Mouse (Mus musculus) layer of hippocampus, adult 2 months (tissue): ENCODE measurements around the gene Gm49661. TPM values are rescaled to one million over a fixed set of nuclear protein-coding genes. Genes with fewer than 3 reads are reported as not detected.

Experiments
- DNase-seq, 2 experiments: peaks; one replicate each; pipeline ENCODE4 v3.0.0; 2022; ENCODE audit warnings: low spot score in 2 of 2
- H3K27ac ChIP-seq: fragments of 200-600 bp; 2 replicates; pipeline ENCODE4 v1.8.1; 2022
- H3K4me3 ChIP-seq: fragments of 200-600 bp; 2 replicates; pipeline ENCODE4 v1.8.1; 2022; ENCODE audit warnings: mild to moderate bottlenecking
- CTCF ChIP-seq: fragments of 200-600 bp; conservative IDR thresholded peaks from 2 replicates; pipeline ENCODE4 v1.8.1; 2022; ENCODE audit warnings: antibody characterized with exemption, mild to moderate bottlenecking, moderate library complexity
- long read RNA-seq, 2 experiments: library from polyadenylated mRNA; stranded (forward); transcript quantifications; one replicate each; pipeline ENCODE4 v2.0.0; 2021; ENCODE audit warnings: borderline mapping rate in 2 of 2
- total RNA-seq, 2 experiments: library from RNA; stranded (reverse); gene quantifications; 2 replicates each; pipeline ENCODE4 v1.2.3; 2021

The Gm49661 gene
- not detected for total RNA-seq
- long read RNA-seq, experiment 1 = 0 reads
- long read RNA-seq, experiment 2 = 0 reads

GRCm38 (mm10) chr8:84969241-84970134 is at the start of gene Gm49661, which contains the start of the genes Prdx2 and Rnaseh2a:
Gene Gm49661, minus strand, starts transcription at chr8:84969433.
Gene Prdx2, plus strand, starts transcription at chr8:84969587.
Gene Rnaseh2a, minus strand, starts transcription at chr8:84969767.
- DNase-seq = peak; percentile 72 to 75
- no peak for TF ChIP-seq CTCF
- Histone ChIP-seq H3K4me3 (peak within 1 kb of the TSS; percentile 92), H3K27ac (peak within 1 kb of the TSS; percentile 95)

- H3K4me3 ChIP-seq = no peak overlapping the region
- DNase-seq = no peak
- TF ChIP-seq CTCF = peak; percentile 22; the same call in 1 of the 2 replicates
- no peak overlapping the region for H3K27ac ChIP-seq
These were observed 48.0 kb upstream of the Gm49661 start for GRCm38 (mm10) chr8:85017209-85017608.

- Histone ChIP-seq H3K4me3 (no peak overlapping the region), H3K27ac (no peak overlapping the region)
- no peak for TF ChIP-seq CTCF
- DNase-seq = no peak
These were observed 47.5 kb upstream of the Gm49661 start for GRCm38 (mm10) chr8:85016724-85017123.

- H3K4me3 ChIP-seq = peak within 1 kb of the TSS; percentile 60
- H3K27ac ChIP-seq = peak within 1 kb of the TSS; percentile 76; the same call in 1 of the 2 replicates
- no peak for TF ChIP-seq CTCF
- DNase-seq = no peak
These were observed 45.2 kb upstream of the Gm49661 start, which contains the start of gene Best2 for GRCm38 (mm10) chr8:85014431-85014830. Gene Best2, minus strand, starts transcription at chr8:85014531.

DNA sequence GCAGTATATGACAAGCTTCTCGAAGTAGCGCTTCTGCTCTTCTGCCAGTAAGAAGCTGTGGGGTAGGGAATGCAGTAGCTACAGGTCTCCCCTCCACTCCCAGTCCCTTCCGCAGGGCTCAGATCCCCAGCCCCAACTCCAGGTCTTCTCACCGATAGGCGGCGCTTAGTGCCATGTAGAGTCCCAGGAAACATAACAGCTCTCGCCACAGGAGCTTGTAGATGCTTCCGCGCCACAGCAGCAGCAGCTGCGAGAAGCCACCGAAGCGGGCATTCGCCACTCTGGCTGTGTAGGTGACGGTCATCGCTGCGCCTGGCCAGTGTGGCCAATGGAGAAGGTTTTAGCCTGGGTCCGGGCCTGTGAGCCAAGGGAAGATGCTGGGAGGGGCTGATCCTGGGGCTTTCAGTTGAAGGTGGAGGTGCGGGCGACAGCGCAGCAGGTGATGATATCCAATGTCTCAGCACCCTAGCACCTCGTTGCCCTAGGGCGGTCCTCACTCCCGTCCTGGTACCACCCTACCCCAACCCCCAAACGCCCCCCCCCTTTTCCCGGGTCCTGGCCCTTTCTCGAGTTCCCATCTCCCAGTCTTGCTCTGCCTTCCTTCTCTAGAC is 44.1 kb upstream of the Gm49661 start:
- peak; percentile 86 for TF ChIP-seq CTCF
- Histone ChIP-seq H3K4me3 (peak overlapping the region; percentile 60), H3K27ac (peak overlapping the region; percentile 76; the same call in 1 of the 2 replicates)
- DNase-seq = peak; percentile 73

- no peak for DNase-seq
- H3K4me3 ChIP-seq = no peak overlapping the region
- no peak overlapping the region for H3K27ac ChIP-seq
- TF ChIP-seq CTCF = no peak
These were observed 42.0 kb upstream of the Gm49661 start for GRCm38 (mm10) chr8:85011242-85011641.

DNA sequence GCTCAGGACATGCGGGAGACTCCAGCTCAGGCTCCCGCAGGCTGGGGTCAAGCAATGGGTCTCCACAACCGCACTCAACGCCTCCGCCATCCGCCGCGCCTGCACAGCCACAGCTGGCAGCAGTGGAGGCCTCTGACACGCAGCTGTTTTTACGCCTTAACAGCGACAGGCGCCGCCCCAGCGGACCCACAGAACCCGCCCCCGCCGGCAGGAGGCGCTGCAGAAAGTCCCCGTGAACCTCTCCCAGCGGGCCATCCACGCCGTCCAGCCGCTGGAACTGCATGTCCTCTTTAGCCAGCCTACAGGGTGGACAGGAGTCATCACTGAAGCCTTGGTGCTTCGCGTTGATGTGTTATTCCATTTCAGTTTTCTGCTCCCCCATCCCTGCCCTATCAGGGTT is 38.5 kb upstream of the Gm49661 start:
- no peak overlapping the region for H3K4me3 ChIP-seq
- no peak for DNase-seq
- TF ChIP-seq CTCF = peak; percentile 62
- no peak overlapping the region for H3K27ac ChIP-seq

DNA sequence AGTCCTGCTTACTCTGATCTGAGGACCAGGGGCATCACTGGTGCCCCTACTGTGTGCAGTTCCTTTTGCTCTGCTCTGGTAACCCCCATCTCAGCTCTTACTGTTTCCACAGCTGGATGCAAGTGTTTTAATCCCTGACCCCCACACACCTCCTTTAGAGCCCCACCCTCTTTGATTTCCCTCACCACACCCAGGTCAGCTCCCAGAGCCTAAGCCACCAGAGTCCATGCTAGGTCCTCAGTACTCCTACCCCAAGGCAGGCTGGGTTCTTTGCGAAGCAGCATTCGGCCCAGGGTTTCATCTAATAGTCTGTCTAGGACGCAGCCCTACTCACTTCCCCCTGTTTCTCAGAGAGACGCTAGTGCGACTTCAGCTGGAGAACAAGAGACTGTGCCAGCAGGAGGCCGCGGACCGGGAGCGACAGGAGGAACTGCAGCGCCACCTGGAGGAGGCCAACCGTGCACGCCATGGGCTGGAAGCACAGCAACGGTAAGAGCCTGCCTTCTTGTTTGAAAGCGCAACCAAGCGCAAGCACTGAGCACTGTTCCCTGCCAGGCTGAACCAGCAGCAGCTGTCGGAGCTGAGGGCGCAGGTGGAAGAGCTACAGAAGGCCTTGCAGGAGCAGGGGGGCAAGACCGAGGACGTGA is 28.5 kb upstream of the Gm49661 start:
- Histone ChIP-seq H3K27ac (no peak overlapping the region; the same call in 1 of the 2 replicates), H3K4me3 (no peak overlapping the region; the same call in 1 of the 2 replicates)
- TF ChIP-seq CTCF = peak; percentile 98
- peak; percentile 91 to 96 for DNase-seq

DNA sequence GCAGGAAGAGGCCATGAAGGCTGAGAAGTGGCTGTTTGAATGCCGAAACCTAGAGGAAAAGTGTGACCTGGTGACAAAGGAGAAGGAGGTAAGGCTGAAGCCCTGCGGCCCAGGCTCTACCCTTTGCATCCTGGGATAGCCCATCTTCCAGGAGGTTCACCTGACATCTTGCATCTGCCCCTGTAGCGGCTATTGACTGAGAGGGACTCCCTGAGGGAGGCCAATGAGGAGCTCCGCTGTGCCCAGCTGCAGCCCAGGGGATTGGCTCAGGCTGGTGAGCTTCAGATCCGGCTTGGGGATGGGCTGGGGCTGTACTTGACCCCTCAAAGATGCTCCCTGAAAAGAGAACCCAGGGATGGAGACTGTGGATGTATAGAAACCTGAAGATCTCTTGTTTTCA is 27.7 kb upstream of the Gm49661 start:
- no peak for DNase-seq
- no peak overlapping the region for H3K4me3 ChIP-seq

DNA sequence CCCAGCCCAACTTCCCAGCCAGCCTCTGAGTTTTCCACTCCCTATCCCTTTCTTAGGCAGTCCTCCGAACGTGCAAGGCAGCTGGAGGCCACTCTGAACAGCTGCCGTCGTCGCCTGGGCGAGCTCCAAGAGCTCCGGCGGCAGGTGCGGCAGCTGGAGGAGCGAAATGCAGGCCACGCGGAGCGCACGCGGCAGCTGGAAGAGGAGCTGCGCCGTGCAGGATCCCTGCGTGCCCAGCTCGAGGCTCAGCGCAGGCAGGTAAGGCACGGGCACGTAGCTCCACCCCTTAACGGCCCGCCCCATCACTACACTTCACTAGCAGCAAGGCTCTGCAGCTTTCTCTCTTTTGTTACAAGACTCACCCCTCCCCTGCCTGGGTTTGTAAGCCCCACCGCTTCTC is 26.4 kb upstream of the Gm49661 start:
- no peak for DNase-seq
- H3K4me3 ChIP-seq = no peak overlapping the region
- no peak for TF ChIP-seq CTCF
- no peak overlapping the region for H3K27ac ChIP-seq

More for the DNA sequence above, 27.7 kb upstream of the Gm49661 start:
- H3K27ac ChIP-seq = no peak overlapping the region
- TF ChIP-seq CTCF = no peak

- DNase-seq = no peak
- H3K27ac ChIP-seq = no peak overlapping the region
- H3K4me3 ChIP-seq = no peak overlapping the region
- TF ChIP-seq CTCF = no peak
These were observed 25.1 kb upstream of the Gm49661 start for GRCm38 (mm10) chr8:84994375-84994774.

GRCm38 (mm10) chr8:84990836-84991235 is 21.6 kb upstream of the Gm49661 start:
- Histone ChIP-seq H3K27ac (peak overlapping the region; percentile 86), H3K4me3 (peak overlapping the region; percentile 68)
- no peak for TF ChIP-seq CTCF
- no peak for DNase-seq

DNA sequence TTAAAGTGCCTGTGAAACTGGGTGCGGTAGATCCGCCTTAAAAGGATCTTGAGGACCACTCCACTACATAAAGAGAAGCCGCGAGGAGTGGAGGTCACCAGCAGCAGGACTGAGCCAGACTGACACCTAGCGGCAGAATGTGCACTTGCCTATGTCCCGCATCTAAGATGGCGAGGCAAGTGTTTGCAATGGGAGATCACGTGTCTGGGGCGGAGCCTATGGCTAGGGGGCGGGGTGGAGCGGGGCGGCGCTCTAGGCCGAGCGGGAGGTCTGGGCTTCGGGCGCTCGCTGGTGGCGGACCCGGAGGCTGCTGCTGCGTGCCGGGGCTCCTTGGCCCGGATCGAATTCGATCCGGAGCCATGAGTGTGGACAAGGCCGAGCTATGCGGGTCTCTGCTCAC is 21.1 kb upstream of the Gm49661 start, which contains the start of gene Hook2:
Hook2 (plus strand) TSS at position 255 of the 400 bp plus-strand sequence.
- Histone ChIP-seq H3K4me3 (peak within 1 kb of the TSS; percentile 68), H3K27ac (peak within 1 kb of the TSS; percentile 86)
- TF ChIP-seq CTCF = peak; percentile 66
- peak; percentile 96 for DNase-seq
